Mouse (Mus musculus) thymus, postnatal 0 days (tissue): ENCODE measurements around the gene F2r. TPM values are rescaled to one million over a fixed set of nuclear protein-coding genes. Genes with fewer than 3 reads are reported as not detected.

Source experiments
- DNase-seq: peaks from one replicate; pipeline ENCODE4 v3.0.0-alpha.2; 2015; ENCODE audit warnings: low spot score
- polyA plus RNA-seq: library from polyadenylated mRNA; unstranded; fragments of >200 nt; fragmentation: Nextera tagmentation; extraction: Ambion mirVana; gene quantifications from 2 replicates; pipeline ENCODE4 v1.2.1, GENCODE M21; 2015

The F2r gene
- polyA plus RNA-seq: 24.9 and 27.2 TPM in 2 replicates

GRCm38 (mm10) chr13:95618309-95618712, at the start of gene F2r:
Gene F2r, minus strand, starts transcription at chr13:95618487.
- DNase-seq: peak; percentile 90

- DNase-seq: no peak
Measured at GRCm38 (mm10) chr13:95667260-95667659, 49.0 kb upstream of the F2r start.

GRCm38 (mm10) chr13:95665644-95666356, 47.5 kb upstream of the F2r start:
- DNase-seq: no peak

GRCm38 (mm10) chr13:95663834-95664233, 45.5 kb upstream of the F2r start:
- no peak for DNase-seq

GRCm38 (mm10) chr13:95659432-95659831, 41.1 kb upstream of the F2r start:
- no peak for DNase-seq

GRCm38 (mm10) chr13:95657171-95657570, 38.9 kb upstream of the F2r start:
- peak; percentile 2 for DNase-seq

GRCm38 (mm10) chr13:95655284-95655683, 37.0 kb upstream of the F2r start:
- no peak for DNase-seq

GRCm38 (mm10) chr13:95653696-95654095, 35.4 kb upstream of the F2r start:
- no peak for DNase-seq

- no peak for DNase-seq
Measured at GRCm38 (mm10) chr13:95651870-95652668, 33.8 kb upstream of the F2r start.

GRCm38 (mm10) chr13:95649941-95650340, 31.7 kb upstream of the F2r start:
- DNase-seq: no peak

GRCm38 (mm10) chr13:95647248-95647647, 29.0 kb upstream of the F2r start:
- DNase-seq: no peak

GRCm38 (mm10) chr13:95646687-95647111, 28.4 kb upstream of the F2r start:
- no peak for DNase-seq

- no peak for DNase-seq
Measured at GRCm38 (mm10) chr13:95643740-95644139, 25.5 kb upstream of the F2r start.

GRCm38 (mm10) chr13:95641061-95641986, 23.0 kb upstream of the F2r start:
- DNase-seq: no peak

GRCm38 (mm10) chr13:95640408-95640807, 22.1 kb upstream of the F2r start:
- no peak for DNase-seq

GRCm38 (mm10) chr13:95639336-95640116, 21.2 kb upstream of the F2r start:
- DNase-seq: no peak

GRCm38 (mm10) chr13:95638894-95639293, 20.6 kb upstream of the F2r start:
- DNase-seq: no peak

GRCm38 (mm10) chr13:95637737-95638136, 19.4 kb upstream of the F2r start:
- DNase-seq: no peak

GRCm38 (mm10) chr13:95635301-95635700, 17.0 kb upstream of the F2r start:
- no peak for DNase-seq

GRCm38 (mm10) chr13:95634451-95634850, 16.2 kb upstream of the F2r start:
- DNase-seq: no peak

GRCm38 (mm10) chr13:95633384-95633783, 15.1 kb upstream of the F2r start:
- DNase-seq: no peak
